Mouse (Mus musculus) embryo, embryonic 10 days (tissue): ENCODE measurements around the gene Zfp704.
"Not testable (repeated sequence)": the region's sequence is repeated elsewhere in the genome, so short reads cannot be mapped to it uniquely, and the experiment has no call there.

Experiments used
- DNase-seq: peaks from one replicate; pipeline ENCODE4 v3.0.0-alpha.2; 2015; ENCODE audit warnings: low spot score

Gene Zfp704

DNA sequence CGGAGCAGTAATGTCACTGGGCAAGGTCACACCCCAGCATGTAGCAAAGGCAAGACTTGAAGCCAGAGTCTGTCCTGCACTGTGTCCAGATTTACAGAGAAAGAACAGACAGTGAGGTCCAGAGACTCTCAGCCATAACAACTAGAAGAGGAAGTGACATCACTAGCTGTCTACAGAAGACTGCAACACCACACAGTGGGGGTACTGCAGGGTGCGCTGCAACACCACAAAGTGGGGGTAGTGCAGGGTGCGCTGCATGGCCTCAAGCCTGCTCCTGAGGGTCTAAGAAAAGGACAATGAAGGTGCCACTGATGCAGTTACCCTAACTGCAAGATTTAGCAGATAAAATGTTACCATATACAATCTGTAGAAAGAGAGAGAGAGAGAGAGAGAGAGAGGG lies 11.8 kb downstream of the Zfp704 start:
- DNase-seq = no peak

DNA sequence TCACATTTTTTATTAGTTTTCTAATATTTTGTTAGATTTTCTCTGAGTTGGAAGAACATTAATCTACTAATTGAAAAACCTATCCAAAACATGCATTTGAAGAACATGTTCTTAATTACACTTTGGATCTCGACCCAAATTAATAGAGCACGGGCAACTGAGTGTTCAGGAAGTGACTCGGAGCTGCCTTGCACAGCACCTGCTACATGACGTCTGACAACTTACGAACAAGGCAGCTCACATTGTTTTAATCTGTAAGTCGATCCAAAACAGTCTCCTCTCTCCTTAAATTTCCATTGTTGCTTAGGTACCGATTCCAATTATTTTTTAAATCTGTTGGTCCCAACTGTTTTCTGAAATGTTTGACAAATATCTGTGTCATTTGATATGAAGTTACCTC lies 15.4 kb downstream of the Zfp704 start:
- no peak for DNase-seq

DNA sequence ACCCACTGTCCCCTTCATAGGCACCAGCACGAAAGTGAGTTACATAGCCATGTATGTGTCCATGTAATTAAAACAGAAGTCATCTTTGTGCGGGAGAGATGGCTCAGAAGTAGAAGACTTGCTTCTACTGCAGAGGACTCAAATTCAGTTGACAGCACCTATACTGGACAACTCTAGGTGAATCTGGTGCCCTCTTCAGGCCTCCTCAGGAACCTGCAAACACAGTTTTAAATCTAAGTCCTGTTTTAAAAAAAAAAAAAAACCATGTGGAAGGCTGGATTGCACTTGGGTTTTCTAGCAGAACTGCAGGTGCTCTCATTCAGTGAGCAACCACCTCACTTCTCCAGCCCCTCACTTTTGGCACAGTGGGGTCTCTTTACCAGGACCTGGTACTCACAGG lies 16.1 kb downstream of the Zfp704 start:
- DNase-seq = no peak

GRCm38 (mm10) chr3:9591416-9592110 lies 18.3 kb downstream of the Zfp704 start:
- DNase-seq = no peak

DNA sequence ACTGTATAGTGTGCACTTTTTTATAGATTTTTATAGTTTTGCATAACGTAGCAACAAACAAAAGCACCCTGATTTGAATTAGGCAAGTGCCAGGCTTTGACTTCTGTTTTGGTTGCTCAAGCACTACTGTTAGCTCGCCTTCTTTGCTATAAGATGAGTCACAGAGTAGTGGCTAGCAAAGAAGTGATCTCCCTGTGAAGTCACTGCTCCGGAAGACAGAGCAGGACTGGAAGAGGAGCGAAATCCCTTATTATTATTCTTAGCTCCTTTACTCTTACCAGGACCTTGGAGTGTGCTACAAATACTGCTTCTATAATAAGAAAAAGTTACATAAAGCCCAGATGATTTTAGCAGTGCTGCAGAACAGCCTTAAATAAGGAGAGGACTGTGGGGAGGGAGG lies 21.2 kb downstream of the Zfp704 start:
- no peak for DNase-seq

DNA sequence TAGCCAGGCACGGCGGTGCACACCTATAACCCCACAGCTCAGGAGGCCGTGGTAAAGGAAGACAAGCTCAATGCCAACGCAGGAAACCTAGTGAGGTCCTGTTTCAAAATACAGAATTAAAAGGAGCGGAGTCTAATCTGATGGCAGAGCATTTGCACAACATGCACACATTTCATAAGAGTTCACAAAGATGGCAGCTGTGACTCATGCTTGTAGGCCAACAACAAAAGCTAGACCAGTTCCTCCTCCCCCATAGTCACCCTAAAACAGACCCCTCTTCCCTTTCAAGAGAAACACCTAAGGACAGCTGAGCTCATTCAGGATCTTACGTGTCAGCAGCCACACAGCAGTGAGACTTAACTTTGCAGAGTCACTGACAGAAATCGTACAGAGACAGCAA lies 22.6 kb downstream of the Zfp704 start:
- no peak for DNase-seq

- no peak for DNase-seq
Measured at GRCm38 (mm10) chr3:9583516-9583915, 26.4 kb downstream of the Zfp704 start.

- DNase-seq = no peak
Measured at GRCm38 (mm10) chr3:9580952-9581798, 28.7 kb downstream of the Zfp704 start.

DNA sequence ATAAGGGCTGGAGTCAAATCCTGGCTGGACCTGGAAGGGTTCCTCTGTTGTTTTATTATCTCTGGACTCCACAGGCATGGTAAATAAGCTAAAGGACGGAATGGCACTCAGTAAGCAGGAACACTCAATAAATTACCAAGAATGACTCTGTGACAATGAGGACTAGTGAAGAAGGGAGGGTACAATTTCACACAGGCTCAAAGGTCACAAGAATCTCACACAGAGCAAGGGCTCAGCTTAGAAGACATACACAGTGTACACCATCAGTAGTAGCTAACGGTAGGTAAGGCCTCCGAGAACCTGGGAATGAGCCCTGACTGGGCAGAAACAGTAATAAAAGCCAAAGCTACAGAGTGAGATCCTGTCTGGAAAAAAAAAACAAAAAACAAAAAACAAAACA lies 29.8 kb downstream of the Zfp704 start:
- no peak for DNase-seq

- DNase-seq = no peak
Measured at GRCm38 (mm10) chr3:9579028-9579643, 30.7 kb downstream of the Zfp704 start.

GRCm38 (mm10) chr3:9576872-9577271 lies 33.0 kb downstream of the Zfp704 start:
- DNase-seq = no peak

- DNase-seq = peak; percentile 22
Measured at GRCm38 (mm10) chr3:9574305-9574704, 35.6 kb downstream of the Zfp704 start.

DNA sequence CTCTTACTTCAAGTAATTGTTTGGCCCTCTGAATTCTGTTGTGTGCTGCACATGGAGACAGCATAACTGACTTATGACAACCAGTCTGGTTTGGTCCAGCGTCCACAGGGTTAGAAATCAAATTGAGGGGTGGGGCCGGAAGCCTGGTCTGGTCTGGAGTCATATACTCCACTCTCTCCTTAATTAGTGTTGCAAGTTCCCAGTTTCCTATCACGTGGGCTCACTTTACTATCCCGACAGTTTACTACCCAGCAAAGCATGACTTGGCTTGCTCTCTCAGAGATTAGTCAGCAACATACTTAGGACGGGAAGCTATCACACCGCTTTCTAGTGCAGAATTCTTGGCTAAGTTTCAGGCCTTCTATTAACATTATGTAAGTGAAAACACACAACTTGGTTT lies 36.3 kb downstream of the Zfp704 start:
- no peak for DNase-seq

GRCm38 (mm10) chr3:9572261-9572660 lies 37.6 kb downstream of the Zfp704 start:
- no peak for DNase-seq

GRCm38 (mm10) chr3:9570782-9571181 lies 39.1 kb downstream of the Zfp704 start:
- no peak for DNase-seq

GRCm38 (mm10) chr3:9569706-9570105 lies 40.2 kb downstream of the Zfp704 start:
- DNase-seq = not testable (repeated sequence)

GRCm38 (mm10) chr3:9568565-9569228 lies 41.2 kb downstream of the Zfp704 start:
- DNase-seq = no peak

DNA sequence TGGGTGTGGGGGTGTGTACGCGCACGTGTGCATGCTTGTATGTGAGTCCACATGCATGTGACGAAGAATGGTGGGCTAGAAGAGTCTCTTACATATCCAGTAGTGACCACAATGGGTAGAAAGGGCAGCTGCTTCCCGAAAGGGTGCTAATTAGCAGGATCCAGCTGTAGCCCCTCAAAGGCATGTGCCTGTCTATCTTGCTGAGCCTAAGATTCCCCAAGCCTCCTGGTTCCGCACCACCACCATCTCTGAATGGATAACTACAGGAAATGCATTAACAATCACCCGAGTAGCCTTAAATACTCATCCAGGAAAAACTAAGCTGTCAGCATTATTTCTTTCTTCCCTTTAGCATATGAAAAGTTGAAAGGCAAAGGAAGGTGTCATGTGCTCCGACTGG lies 41.9 kb downstream of the Zfp704 start:
- DNase-seq = no peak

- no peak for DNase-seq
Measured at GRCm38 (mm10) chr3:9566831-9567230, 43.1 kb downstream of the Zfp704 start.

- no peak for DNase-seq
Measured at GRCm38 (mm10) chr3:9563562-9563961, 46.3 kb downstream of the Zfp704 start.

GRCm38 (mm10) chr3:9562649-9563328 lies 47.1 kb downstream of the Zfp704 start:
- DNase-seq = no peak
